Mouse (Mus musculus) thymus, adult 2 months (tissue): ENCODE data around the gene Sult6b2. TPM values are rescaled to one million over a fixed set of nuclear protein-coding genes. Genes with fewer than 3 reads are reported as not detected.
A peak's percentile ranks its signal among the peaks of the same experiment; 100 is the strongest.

ENCODE experiments used
- DNase-seq: peaks from one replicate; pipeline ENCODE4 v3.0.0; 2021
- H3K27ac ChIP-seq: fragments of 200-500 bp; 2 replicates; pipeline ENCODE4 v1.5.1; 2012; ENCODE audit warnings: low read length, control low read depth; ENCODE audit not compliant: control insufficient read depth, insufficient read depth
- H3K27me3 ChIP-seq: fragments of 200-500 bp; 2 replicates; pipeline ENCODE4 v1.6.1; 2012; ENCODE audit warnings: mild to moderate bottlenecking, low read length, moderate library complexity, mixed read lengths; ENCODE audit not compliant: control insufficient read depth, insufficient read depth
- H3K36me3 ChIP-seq: fragments of 200-500 bp; 2 replicates; pipeline ENCODE4 v1.6.1; 2012; ENCODE audit warnings: mild to moderate bottlenecking, low read length, moderate library complexity; ENCODE audit not compliant: control insufficient read depth, insufficient read depth
- H3K4me1 ChIP-seq: fragments of 200-500 bp; replicated peaks from 2 replicates; pipeline ENCODE4 v1.6.1; 2012; ENCODE audit warnings: low read length; ENCODE audit not compliant: control insufficient read depth, insufficient read depth
- H3K4me3 ChIP-seq: fragments of 200-500 bp; 2 replicates; pipeline ENCODE4 v1.5.1; 2012; ENCODE audit warnings: mild to moderate bottlenecking, low read length, control low read depth, moderate library complexity; ENCODE audit not compliant: control insufficient read depth, insufficient read depth
- CTCF ChIP-seq: fragments of 200-500 bp; IDR thresholded peaks from 2 replicates; pipeline ENCODE4 v1.5.1; 2012; ENCODE audit warnings: mild to moderate bottlenecking, control low read depth, low read length, moderate library complexity, borderline replicate concordance; ENCODE audit not compliant: control insufficient read depth, poor library complexity, insufficient read depth; ENCODE audit errors: extremely low read depth
- POLR2A ChIP-seq: fragments of 200-500 bp; IDR thresholded peaks from 2 replicates; pipeline ENCODE4 v1.6.1; 2012; ENCODE audit warnings: mild to moderate bottlenecking, low read length, control low read depth, moderate library complexity; ENCODE audit not compliant: control insufficient read depth, poor library complexity, insufficient read depth; ENCODE audit errors: extremely low read depth
- WGBS: fragments of 180-500 bp; shearing (Covaris S2); methylation state at CpG from one replicate; pipeline ENCODE4 v1.1.7; 2018; 5-methylcytosine and 5-hydroxymethylcytosine counted together
- polyA plus RNA-seq: library from polyadenylated mRNA; depleted of rRNA; stranded (reverse); fragments of >200 nt; gene quantifications from 2 replicates; pipeline ENCODE4 v1.2.3, GENCODE M21; 2012

The Sult6b2 gene
- polyA plus RNA-seq, 1 experiment, result 0.08 TPM

DNA sequence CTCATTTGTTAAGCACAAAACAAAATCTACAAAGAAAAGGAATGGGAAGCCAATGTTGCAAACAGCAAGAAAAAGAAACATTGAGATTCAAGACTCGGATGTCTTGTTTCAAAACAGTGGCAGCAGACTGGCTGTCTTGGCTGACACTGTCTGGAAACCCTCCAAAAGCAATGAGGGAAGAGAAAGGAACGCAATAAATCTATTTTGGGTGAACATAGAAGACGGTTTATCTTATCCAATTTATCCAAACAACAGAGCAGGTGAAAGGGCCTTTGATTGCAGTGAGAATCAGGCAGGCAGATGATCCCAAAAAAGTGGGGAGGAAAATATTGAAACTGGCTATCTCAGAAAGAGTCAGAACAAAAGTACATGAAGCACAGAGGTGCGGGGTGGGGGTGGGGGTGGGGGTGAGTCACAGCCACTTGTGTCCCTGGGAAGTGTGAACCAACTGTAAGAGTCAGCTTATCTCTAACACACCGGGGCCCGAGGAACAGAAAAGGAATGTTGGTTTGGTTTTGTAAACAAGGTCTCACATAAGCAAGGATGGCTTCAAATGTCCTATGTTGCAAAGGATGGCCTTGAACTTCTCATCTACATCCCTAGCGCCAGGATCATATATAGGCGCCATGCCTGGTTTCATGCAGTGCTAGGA, 56.1 kb downstream of the Sult6b2 start:
- Histone ChIP-seq H3K27me3 (no peaks in the 10 kb centered on the region), H3K4me3 (no peak overlapping the region), H3K36me3 (no peaks in the 10 kb centered on the region), H3K4me1 (peaks cover 11% of the 10 kb centered on the region), H3K27ac (no peak overlapping the region)
- WGBS, result 78% methylated on average over 8 of the region's 8 CpGs
- no peak for TF ChIP-seq POLR2A
- TF ChIP-seq CTCF, result no peak
- no peak for DNase-seq

DNA sequence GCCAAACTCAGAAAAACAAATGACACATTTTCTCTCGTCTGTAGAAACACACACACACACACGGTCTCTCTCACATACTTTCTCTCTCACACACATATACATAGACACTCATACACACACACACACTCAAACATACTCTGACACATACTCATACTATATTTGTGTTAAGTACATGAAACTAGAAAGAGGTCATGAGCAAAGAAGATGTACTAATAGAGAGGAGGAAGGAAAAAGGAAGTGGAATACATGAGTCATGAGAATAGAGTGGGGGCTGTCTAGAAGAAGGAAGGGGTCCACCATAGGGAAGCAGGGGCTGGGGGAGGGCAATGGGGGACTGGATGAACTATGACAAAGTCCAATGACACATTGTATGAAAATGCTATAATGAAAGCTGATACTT, 57.1 kb downstream of the Sult6b2 start:
- TF ChIP-seq POLR2A, result no peak
- TF ChIP-seq CTCF, result no peak
- Histone ChIP-seq H3K36me3 (no peaks in the 10 kb centered on the region), H3K27me3 (no peaks in the 10 kb centered on the region), H3K27ac (no peak overlapping the region), H3K4me3 (no peak overlapping the region), H3K4me1 (peaks cover 6% of the 10 kb centered on the region)
- 55% methylated on average over 2 of the region's 2 CpGs for WGBS
- no peak for DNase-seq

DNA sequence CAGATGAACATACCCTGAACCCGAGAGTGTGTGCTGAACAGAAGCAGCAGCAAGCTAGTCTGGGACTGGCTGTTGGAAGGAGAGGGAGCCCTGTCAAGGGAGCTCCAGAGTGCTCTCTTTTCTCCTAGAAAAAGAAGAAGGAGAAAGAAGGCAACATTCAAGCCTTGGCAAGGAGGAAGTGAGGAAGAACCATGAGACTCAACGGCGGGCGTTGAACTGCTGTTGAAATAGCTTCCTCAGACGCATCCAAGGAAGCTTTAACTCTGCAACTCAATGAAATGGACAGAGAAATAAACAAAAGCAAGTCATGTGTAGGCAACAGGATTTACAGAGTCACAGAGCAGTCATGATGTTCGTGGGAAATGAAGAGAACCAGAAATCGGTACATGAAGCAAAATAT, 57.5 kb downstream of the Sult6b2 start:
- Histone ChIP-seq H3K27me3 (no peaks in the 10 kb centered on the region), H3K4me1 (peaks cover 2% of the 10 kb centered on the region), H3K4me3 (no peak overlapping the region), H3K27ac (0 out of 2 replicates have a peak overlapping the region, but pooled peaks have one; percentile 43), H3K36me3 (no peaks in the 10 kb centered on the region)
- 55% methylated on average over 7 of the region's 7 CpGs for WGBS
- TF ChIP-seq POLR2A (no peak), CTCF (no peak)
- DNase-seq, result no peak

DNA sequence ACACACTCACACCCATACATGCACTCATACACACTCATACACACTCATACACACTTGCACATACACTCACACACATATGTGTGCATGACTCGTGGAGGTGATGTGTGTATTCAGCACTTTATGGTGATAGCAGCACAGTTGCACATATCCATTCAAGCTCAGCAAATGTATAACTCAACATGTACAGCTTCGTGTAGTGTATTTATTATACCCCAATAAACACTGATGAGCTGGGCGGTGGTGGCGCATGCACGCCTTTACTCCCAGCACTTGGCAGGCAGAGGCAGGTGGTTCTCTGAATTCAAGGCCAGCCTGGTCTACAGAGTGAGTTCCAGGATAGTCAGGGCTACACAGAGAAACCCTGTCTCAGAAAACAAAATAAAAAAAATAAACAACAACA, 58.8 kb downstream of the Sult6b2 start:
- no peak overlapping the region for H3K27ac ChIP-seq
- H3K4me3 ChIP-seq, result no peak overlapping the region
- DNase-seq, result no peak
- WGBS, result 97% methylated on average over 5 of the region's 5 CpGs
- TF ChIP-seq POLR2A (no peak), CTCF (no peak)
- no peaks in the 10 kb centered on the region for H3K27me3 ChIP-seq
- H3K4me1 ChIP-seq, result peaks cover 2% of the 10 kb centered on the region; the same call in 1 of the 2 replicates
- no peaks in the 10 kb centered on the region for H3K36me3 ChIP-seq

DNA sequence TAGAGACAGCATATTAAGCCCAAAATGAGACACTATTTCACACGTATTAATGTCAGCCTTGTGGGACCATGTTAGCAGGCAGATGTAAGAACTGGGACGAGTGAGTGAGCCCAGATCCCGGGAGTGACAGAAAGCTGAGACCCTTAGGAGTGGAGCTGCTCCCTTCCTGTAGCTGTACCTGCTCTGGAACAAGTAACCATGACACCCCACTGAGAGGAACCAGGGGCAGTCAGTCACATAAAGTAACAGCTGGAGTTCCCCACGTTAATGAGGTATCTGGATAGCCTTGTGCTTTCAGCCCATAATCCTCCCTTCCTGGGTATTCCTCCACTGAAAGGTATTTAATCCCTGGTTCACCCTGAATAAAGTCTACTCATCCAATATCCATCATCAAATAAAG, 61.1 kb downstream of the Sult6b2 start:
- H3K36me3 ChIP-seq, result no peaks in the 10 kb centered on the region
- H3K4me1 ChIP-seq, result peaks cover 2% of the 10 kb centered on the region; the same call in 1 of the 2 replicates
- no peaks in the 10 kb centered on the region for H3K27me3 ChIP-seq
- H3K27ac ChIP-seq, result no peak overlapping the region
- no peak for TF ChIP-seq POLR2A
- TF ChIP-seq CTCF, result no peak
- 92% methylated on average over 4 of the region's 4 CpGs for WGBS
- no peak overlapping the region for H3K4me3 ChIP-seq
- no peak for DNase-seq

DNA sequence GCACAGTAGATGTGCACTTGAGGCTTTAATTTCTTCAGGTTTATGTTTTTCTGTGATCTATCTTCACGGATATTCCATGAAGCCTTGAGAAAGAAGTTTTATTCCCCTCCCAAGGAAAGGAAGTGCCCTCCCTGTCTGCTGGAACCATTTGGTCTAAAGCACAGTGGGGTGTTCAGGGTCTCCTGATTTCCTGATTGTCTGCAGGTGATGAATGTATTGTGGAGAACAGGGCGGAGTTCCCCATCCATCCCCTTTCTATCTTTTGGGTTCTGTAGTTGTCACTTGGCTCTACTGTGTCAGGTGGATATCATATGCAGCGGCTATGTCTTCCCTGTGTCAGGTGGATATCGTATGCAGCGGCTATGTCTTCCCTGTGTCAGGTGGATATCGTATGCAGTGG, 62.5 kb downstream of the Sult6b2 start:
- H3K36me3 ChIP-seq, result no peaks in the 10 kb centered on the region
- DNase-seq, result no peak
- H3K27me3 ChIP-seq, result no peaks in the 10 kb centered on the region
- no peak overlapping the region for H3K4me3 ChIP-seq
- peaks cover 2% of the 10 kb centered on the region; the same call in 1 of the 2 replicates for H3K4me1 ChIP-seq
- H3K27ac ChIP-seq, result no peak overlapping the region
- 93% methylated on average over 6 of the region's 6 CpGs for WGBS
- TF ChIP-seq CTCF (no peak), POLR2A (no peak)

DNA sequence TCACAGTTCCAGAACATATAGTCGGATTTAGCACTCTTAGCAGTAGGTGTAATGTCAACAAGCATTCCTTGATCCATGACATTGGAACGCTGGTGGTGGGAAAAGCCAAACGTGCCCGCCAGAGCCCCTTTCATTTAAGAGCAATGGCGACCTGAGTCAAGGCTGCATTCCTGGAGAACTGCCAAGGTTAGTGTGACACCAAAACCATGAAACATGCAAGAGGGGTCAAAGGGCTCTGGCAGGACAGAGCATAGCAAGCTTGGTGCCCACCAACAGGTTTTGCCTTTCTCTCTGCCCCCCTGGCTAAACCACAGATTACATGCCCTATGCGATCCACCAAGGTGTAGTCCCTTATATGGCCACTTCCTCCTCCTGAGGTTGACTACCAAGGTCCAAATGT, 65.7 kb downstream of the Sult6b2 start:
- no peaks in the 10 kb centered on the region for H3K36me3 ChIP-seq
- no peak overlapping the region for H3K4me3 ChIP-seq
- no peak for DNase-seq
- H3K27ac ChIP-seq, result no peak overlapping the region
- whole genome bisulfite sequencing, result 91% methylated on average over 6 of the region's 6 CpGs
- TF ChIP-seq CTCF (no peak), POLR2A (no peak)
- H3K27me3 ChIP-seq, result no peaks in the 10 kb centered on the region
- no peaks in the 10 kb centered on the region for H3K4me1 ChIP-seq
